Mouse (Mus musculus): ENCODE measurements around the gene Slc22a23.
"Not testable (repeated sequence)": the region's sequence is repeated elsewhere in the genome, so short reads cannot be mapped to it uniquely, and the experiment has no call there.

Gene Slc22a23

GRCm38 (mm10) chr13:34345128-34346085 lies at the start of gene Slc22a23:
Gene Slc22a23 (minus strand): TSS chr13:34345182.
- DNase-seq (ENCODE audit: inconsistent age in 2 of 2, low spot score in 1 of 2): peak; percentile 74 to 90

GRCm38 (mm10) chr13:34394305-34394704 lies 49.3 kb upstream of the Slc22a23 start:
- not testable (repeated sequence) for DNase-seq (ENCODE audit: inconsistent age in 2 of 2, low spot score in 1 of 2)

DNA sequence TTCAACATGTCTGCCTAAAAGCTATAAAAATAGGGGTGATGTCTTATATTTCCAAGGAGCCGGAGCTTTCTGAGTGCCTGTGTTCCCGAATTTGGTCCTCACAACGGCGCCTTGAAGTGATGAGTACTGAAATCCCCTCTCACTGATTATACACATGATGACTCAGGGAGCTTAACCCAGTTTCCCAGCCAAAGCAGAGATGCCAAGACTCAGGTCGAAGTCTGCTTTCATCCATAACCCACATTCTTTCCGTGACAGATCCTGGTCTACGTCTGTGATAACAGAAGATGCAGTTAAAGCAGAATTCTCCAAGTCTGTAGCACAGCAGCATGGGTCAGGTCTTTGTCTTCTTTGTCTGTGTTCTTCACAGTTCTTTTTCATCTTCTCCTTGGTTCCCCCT lies 47.4 kb upstream of the Slc22a23 start:
- DNase-seq (ENCODE audit: inconsistent age in 2 of 2, low spot score in 1 of 2): no peak

DNA sequence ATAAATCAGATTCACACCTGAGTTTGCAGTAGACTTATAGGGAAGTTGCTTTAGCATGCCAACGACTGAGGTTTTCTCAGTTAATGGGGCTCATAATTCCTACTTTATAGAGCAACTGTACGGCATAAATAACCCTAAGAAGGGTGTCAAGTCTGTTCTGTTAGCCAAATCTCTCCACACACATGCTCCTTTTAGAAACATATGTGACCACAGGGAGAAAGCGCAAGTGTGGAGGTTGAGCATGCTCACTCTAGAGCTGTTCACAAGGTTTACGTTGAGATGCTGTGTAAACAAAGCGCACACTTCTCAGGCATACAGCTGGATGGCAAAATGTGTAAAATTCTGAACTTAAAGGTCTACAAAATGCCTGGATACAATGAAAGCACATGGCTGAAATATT lies 43.2 kb upstream of the Slc22a23 start:
- no peak for DNase-seq (ENCODE audit: inconsistent age in 2 of 2, low spot score in 1 of 2)

GRCm38 (mm10) chr13:34383416-34383815 lies 38.4 kb upstream of the Slc22a23 start:
- DNase-seq (ENCODE audit: inconsistent age in 2 of 2, low spot score in 1 of 2): no peak

- no peak for DNase-seq (ENCODE audit: inconsistent age in 2 of 2, low spot score in 1 of 2)
These were observed 33.9 kb upstream of the Slc22a23 start for GRCm38 (mm10) chr13:34378926-34379325.

GRCm38 (mm10) chr13:34375145-34375544 lies 30.2 kb upstream of the Slc22a23 start:
- no peak for DNase-seq (ENCODE audit: inconsistent age in 2 of 2, low spot score in 1 of 2)

DNA sequence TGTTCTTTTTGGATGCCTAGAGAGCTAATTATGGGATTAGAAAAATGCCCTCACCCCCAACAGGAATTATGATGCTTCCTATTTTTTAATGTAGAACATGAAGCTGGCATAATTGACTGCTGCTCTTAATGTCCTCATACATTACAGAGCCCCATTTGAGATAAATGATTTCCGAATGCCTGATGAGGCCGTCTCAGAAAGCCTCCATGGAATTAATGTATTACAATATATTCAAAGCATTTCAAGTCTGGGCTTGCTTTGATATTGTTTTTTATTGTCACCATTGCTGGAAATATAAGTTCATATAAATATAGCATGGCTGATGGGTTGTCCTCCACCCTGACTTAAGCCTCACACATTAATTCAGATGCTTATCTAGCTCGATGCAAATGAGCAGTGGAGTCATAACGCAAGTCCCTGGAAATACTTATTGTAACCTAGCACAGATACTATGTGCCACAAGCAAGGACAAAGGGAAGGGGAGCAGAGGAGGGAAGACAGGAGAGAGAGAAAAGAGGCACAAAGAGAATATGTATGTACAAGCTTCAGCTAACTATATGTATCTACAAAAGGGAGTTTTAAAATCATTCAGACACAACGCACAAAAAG lies 28.0 kb upstream of the Slc22a23 start:
- no peak for DNase-seq (ENCODE audit: inconsistent age in 2 of 2, low spot score in 1 of 2)

- no peak for DNase-seq (ENCODE audit: inconsistent age in 2 of 2, low spot score in 1 of 2)
These were observed 27.2 kb upstream of the Slc22a23 start for GRCm38 (mm10) chr13:34371951-34372869.

DNA sequence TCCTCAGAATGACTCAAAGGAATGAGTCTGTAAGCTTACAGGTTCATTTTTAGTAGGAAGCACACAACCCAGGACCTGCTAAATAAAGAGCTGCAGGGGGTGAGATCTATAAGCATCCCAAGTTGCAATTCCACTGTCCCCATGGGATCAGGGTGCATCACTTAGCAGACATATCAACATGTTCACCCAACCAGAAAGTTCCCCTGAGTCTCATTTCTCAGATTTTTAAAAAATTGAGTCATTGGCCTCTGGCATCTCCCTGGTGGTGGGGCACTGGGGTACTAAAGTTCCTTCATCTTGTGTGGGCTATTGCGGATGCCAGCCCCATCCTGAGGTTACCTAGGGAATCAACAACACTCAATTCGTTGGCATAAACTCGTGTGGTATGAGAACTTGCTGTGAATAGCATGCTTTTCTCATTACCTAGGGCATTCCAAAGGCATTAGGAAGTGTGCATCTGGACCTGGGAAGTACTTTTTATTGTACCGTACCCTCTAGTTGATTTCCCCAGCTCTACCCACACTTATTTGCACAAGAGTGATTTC lies 25.4 kb upstream of the Slc22a23 start:
- no peak for DNase-seq (ENCODE audit: inconsistent age in 2 of 2, low spot score in 1 of 2)

GRCm38 (mm10) chr13:34365226-34365625 lies 20.2 kb upstream of the Slc22a23 start:
- DNase-seq (ENCODE audit: inconsistent age in 2 of 2, low spot score in 1 of 2): peak in 1 of 2 experiments; percentile 45

- DNase-seq (ENCODE audit: inconsistent age in 2 of 2, low spot score in 1 of 2): no peak
These were observed 10.7 kb upstream of the Slc22a23 start for GRCm38 (mm10) chr13:34355656-34356055.

GRCm38 (mm10) chr13:34354830-34355624 lies 10.0 kb upstream of the Slc22a23 start:
- no peak for DNase-seq (ENCODE audit: inconsistent age in 2 of 2, low spot score in 1 of 2)

DNA sequence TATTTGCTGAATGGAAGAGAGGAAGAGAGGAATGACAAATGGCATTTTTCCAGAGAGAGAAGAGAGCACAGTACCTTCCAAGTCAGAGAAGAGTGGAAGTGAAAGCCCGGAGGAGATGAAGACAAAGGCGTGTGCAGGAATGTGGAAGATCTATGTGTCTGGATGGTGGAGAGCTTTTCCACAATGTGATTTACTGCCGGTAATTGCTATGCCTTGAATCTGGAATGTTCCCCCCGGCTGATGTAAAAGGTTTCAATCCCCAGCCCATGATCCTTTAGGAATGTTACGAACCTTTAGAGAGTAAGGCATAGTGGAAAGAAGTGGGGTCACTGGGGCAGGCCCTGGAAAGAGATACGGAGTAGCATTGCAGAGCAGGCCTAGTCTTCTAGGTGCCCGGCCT lies 8.3 kb upstream of the Slc22a23 start:
- DNase-seq (ENCODE audit: inconsistent age in 2 of 2, low spot score in 1 of 2): no peak

GRCm38 (mm10) chr13:34351437-34351836 lies 6.5 kb upstream of the Slc22a23 start:
- no peak for DNase-seq (ENCODE audit: inconsistent age in 2 of 2, low spot score in 1 of 2)

DNA sequence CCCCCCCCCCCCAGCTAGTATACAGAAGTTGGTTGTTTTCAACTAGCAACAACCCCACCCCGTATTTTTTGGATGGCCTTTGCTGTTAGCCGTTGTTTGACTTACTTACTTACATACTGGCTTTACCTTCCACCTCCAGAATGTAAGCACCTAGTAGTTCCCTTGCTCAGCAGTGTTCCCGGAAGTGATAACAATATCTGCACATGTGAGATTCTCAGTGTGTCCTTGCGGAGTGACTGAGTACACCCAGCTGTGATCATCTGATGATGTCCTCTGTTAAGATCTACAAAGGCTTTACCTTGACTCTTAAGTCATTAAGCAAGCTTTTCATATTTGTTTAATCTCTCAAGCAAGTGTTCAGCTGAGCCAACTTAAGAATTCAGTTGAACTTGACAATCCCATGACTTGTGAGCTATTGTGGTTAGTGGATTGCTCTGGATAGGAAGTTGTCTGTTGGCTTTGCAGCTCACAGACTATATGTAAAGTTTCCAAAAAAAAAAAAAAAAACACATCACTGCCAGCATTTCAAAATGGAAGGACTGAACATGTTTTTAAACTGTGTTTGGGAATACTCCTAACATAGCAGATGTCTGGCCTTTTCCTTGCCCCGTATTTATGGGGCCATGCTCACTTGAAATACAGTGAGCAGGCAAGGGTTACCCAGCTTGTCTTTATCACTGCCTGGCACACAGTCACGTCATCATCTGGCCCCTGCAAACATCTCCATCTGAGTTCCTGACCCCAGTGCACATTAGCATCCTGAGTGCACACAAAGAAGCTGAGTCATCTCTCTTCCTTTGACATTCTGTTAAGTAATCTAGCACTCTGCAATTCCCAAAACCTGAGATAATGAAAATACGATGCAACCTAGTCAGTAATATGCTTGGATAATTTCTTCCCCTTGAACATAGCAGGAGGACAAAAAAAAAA lies 3.2 kb upstream of the Slc22a23 start:
- DNase-seq (ENCODE audit: inconsistent age in 2 of 2, low spot score in 1 of 2): no peak

DNA sequence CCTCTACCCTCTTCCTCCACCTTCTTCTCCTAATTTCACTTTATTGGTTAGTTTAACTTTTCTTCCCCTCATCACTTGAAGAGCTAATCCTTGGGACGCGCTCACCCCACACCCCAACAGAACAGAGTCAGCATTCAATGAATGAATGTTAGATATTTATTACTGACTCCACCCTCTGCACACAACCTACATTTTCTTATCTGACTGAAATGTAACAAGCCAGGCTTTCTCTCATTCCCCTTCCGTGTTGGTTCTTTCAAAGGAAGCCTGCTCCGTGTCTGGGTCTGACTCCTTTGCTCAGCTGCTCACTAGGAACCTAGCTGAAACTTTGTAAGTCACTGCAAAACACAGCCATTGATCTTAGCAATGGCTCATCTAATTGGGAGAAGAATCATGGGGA lies 1.8 kb upstream of the Slc22a23 start:
- no peak for DNase-seq (ENCODE audit: inconsistent age in 2 of 2, low spot score in 1 of 2)

- DNase-seq (ENCODE audit: inconsistent age in 2 of 2, low spot score in 1 of 2): no peak
These were observed 1.3 kb upstream of the Slc22a23 start for GRCm38 (mm10) chr13:34346238-34346637.

Data from adrenal gland, adult (tissue).